Mouse (Mus musculus) heart, embryonic 13.5 days (tissue): ENCODE results near the gene Dnajc4. TPM values are rescaled to one million over a fixed set of nuclear protein-coding genes. Genes with fewer than 3 reads are reported as not detected.

ENCODE experiments used
- ATAC-seq: fragments of 200-750 bp; cut with Nextera tagmentation; 2 replicates; pipeline ENCODE4 v1.8.0; 2017; ENCODE audit warnings: moderate TSS enrichment; ENCODE audit not compliant: insufficient number of reproducible peaks, low FRiP score, low TSS enrichment; ENCODE audit errors: extremely low read depth
- H3K27ac ChIP-seq: fragments of 300-500 bp; sonication (generic); replicated peaks from 2 replicates; pipeline ENCODE4 v1.5.1; 2015; ENCODE audit warnings: moderate library complexity, mild to moderate bottlenecking, inconsistent platforms
- H3K27me3 ChIP-seq: fragments of 300-500 bp; sonication (generic); replicated peaks from 2 replicates; pipeline ENCODE4 v1.6.1; 2015; ENCODE audit warnings: mild to moderate bottlenecking, inconsistent platforms
- H3K36me3 ChIP-seq: fragments of 300-500 bp; sonication (generic); 2 replicates; pipeline ENCODE4 v1.6.1; 2015; ENCODE audit warnings: mild to moderate bottlenecking, inconsistent platforms
- H3K4me1 ChIP-seq: fragments of 300-500 bp; sonication (generic); 2 replicates; pipeline ENCODE4 v1.6.1; 2015; ENCODE audit warnings: inconsistent platforms
- H3K4me2 ChIP-seq: fragments of 300-500 bp; sonication (generic); 2 replicates; pipeline ENCODE4 v1.6.1; 2015; ENCODE audit warnings: inconsistent platforms, mild to moderate bottlenecking, moderate library complexity
- H3K4me3 ChIP-seq: fragments of 300-500 bp; sonication (generic); 2 replicates; pipeline ENCODE4 v1.5.1; 2015; ENCODE audit warnings: moderate library complexity, mild to moderate bottlenecking, inconsistent platforms
- H3K9ac ChIP-seq: fragments of 300-500 bp; sonication (generic); 2 replicates; pipeline ENCODE4 v1.6.1; 2015; ENCODE audit warnings: inconsistent platforms, mild to moderate bottlenecking, moderate library complexity
- H3K9me3 ChIP-seq: fragments of 300-500 bp; sonication (generic); 2 replicates; pipeline ENCODE4 v1.6.1; 2016; ENCODE audit warnings: inconsistent platforms
- WGBS: fragments of 180-500 bp; shearing (Covaris S2); methylation state at CpG from one replicate; pipeline ENCODE4 v1.1.7; 2015; ENCODE audit warnings: mixed read lengths; 5-methylcytosine and 5-hydroxymethylcytosine counted together
- polyA plus RNA-seq: library from polyadenylated mRNA; unstranded; fragments of >200 nt; fragmentation: Nextera tagmentation; extraction: Ambion mirVana; gene quantifications from 2 replicates; pipeline ENCODE4 v1.2.1, GENCODE M21; 2015

Dnajc4 gene
- polyA plus RNA-seq, 1 experiment from 2014 or later: 33.2 TPM

GRCm38 (mm10) chr19:6980381-6981093, 11.8 kb downstream of the Dnajc4 start, which contains the start of gene Fkbp2:
Fkbp2 (minus strand) TSS chr19:6980501.
- H3K9me3 ChIP-seq: no peaks in the 10 kb centered on the region
- peak within 1 kb of the TSS; percentile 97 for H3K27ac ChIP-seq
- peak within 1 kb of the TSS; percentile 87 for H3K4me2 ChIP-seq
- H3K36me3 ChIP-seq: peaks cover 67% of the 10 kb centered on the region
- H3K27me3 ChIP-seq: no peaks in the 10 kb centered on the region
- peak within 1 kb of the TSS; percentile 94 for H3K9ac ChIP-seq
- 1% methylated on average over 38 of the region's 38 CpGs for WGBS
- peaks cover 52% of the 10 kb centered on the region for H3K4me1 ChIP-seq
- ATAC-seq: peak; percentile 84
- peak within 1 kb of the TSS; percentile 82 for H3K4me3 ChIP-seq

GRCm38 (mm10) chr19:6979486-6980380, 12.6 kb downstream of the Dnajc4 start:
- Histone ChIP-seq H3K27me3 (no peaks in the 10 kb centered on the region), H3K4me1 (peaks cover 46% of the 10 kb centered on the region), H3K27ac (peak overlapping the region; percentile 97), H3K36me3 (peaks cover 58% of the 10 kb centered on the region), H3K9me3 (no peaks in the 10 kb centered on the region), H3K4me2 (peak overlapping the region; percentile 87), H3K9ac (peak overlapping the region; percentile 94), H3K4me3 (peak overlapping the region; percentile 82)
- ATAC-seq: peak; percentile 88
- under 1% methylated on average over 58 of the region's 59 CpGs for WGBS

- no peaks in the 10 kb centered on the region for H3K27me3 ChIP-seq
- H3K4me2 ChIP-seq: peak overlapping the region; percentile 87
- WGBS: 6% methylated on average over 11 of the region's 11 CpGs
- peaks cover 53% of the 10 kb centered on the region for H3K36me3 ChIP-seq
- H3K9me3 ChIP-seq: no peaks in the 10 kb centered on the region
- ATAC-seq: no peak
- H3K4me1 ChIP-seq: peaks cover 45% of the 10 kb centered on the region
- peak overlapping the region; percentile 82 for H3K4me3 ChIP-seq
- H3K27ac ChIP-seq: peak overlapping the region; percentile 97
- peak overlapping the region; percentile 87 for H3K9ac ChIP-seq
Observed at GRCm38 (mm10) chr19:6979001-6979479, 13.3 kb downstream of the Dnajc4 start.

GRCm38 (mm10) chr19:6978639-6978974, 13.8 kb downstream of the Dnajc4 start:
- no peak for ATAC-seq
- Histone ChIP-seq H3K27ac (peak overlapping the region; percentile 97), H3K4me2 (peak overlapping the region; percentile 87), H3K9ac (peak overlapping the region; percentile 87), H3K4me1 (peaks cover 49% of the 10 kb centered on the region), H3K36me3 (peaks cover 49% of the 10 kb centered on the region), H3K4me3 (peak overlapping the region; percentile 82), H3K27me3 (no peaks in the 10 kb centered on the region), H3K9me3 (no peaks in the 10 kb centered on the region)
- WGBS: 27% methylated on average over 3 of the region's 3 CpGs

- H3K4me2 ChIP-seq: peak overlapping the region; percentile 87
- peak overlapping the region; percentile 97; the same call in 1 of the 2 replicates for H3K27ac ChIP-seq
- H3K4me3 ChIP-seq: peak overlapping the region; percentile 82
- WGBS: 70% methylated on average over 13 of the region's 13 CpGs
- peaks cover 43% of the 10 kb centered on the region for H3K36me3 ChIP-seq
- peak overlapping the region; percentile 87 for H3K9ac ChIP-seq
- no peaks in the 10 kb centered on the region for H3K9me3 ChIP-seq
- no peak for ATAC-seq
- H3K4me1 ChIP-seq: peaks cover 51% of the 10 kb centered on the region
- H3K27me3 ChIP-seq: no peaks in the 10 kb centered on the region
Observed at GRCm38 (mm10) chr19:6977759-6978638, 14.4 kb downstream of the Dnajc4 start.

GRCm38 (mm10) chr19:6975537-6976521, 16.5 kb downstream of the Dnajc4 start, which contains the start of gene Plcb3:
Plcb3 (minus strand) TSS chr19:6976470.
- no peaks in the 10 kb centered on the region for H3K9me3 ChIP-seq
- no peaks in the 10 kb centered on the region for H3K27me3 ChIP-seq
- H3K9ac ChIP-seq: peak within 1 kb of the TSS; percentile 93
- peaks cover 24% of the 10 kb centered on the region for H3K36me3 ChIP-seq
- no peak for ATAC-seq
- H3K27ac ChIP-seq: peak within 1 kb of the TSS; percentile 81
- peaks cover 53% of the 10 kb centered on the region for H3K4me1 ChIP-seq
- peak within 1 kb of the TSS; percentile 86 for H3K4me3 ChIP-seq
- under 1% methylated on average over 16 of the region's 16 CpGs for WGBS
- peak within 1 kb of the TSS; percentile 81 for H3K4me2 ChIP-seq

- Histone ChIP-seq H3K9ac (peak within 1 kb of the TSS; percentile 93), H3K27me3 (no peaks in the 10 kb centered on the region), H3K4me1 (peaks cover 64% of the 10 kb centered on the region), H3K36me3 (peaks cover 24% of the 10 kb centered on the region), H3K4me2 (peak within 1 kb of the TSS; percentile 81), H3K9me3 (no peaks in the 10 kb centered on the region), H3K4me3 (peak within 1 kb of the TSS; percentile 86), H3K27ac (peak within 1 kb of the TSS; percentile 81)
- ATAC-seq: peak; percentile 28; the same call in 1 of the 2 replicates
- WGBS: under 1% methylated on average over 62 of the region's 84 CpGs
Observed at GRCm38 (mm10) chr19:6974211-6975205, 17.9 kb downstream of the Dnajc4 start, which contains the start of gene Ppp1r14b. Ppp1r14b (plus strand) TSS chr19:6974968.

GRCm38 (mm10) chr19:6973581-6974190, 18.7 kb downstream of the Dnajc4 start:
- Histone ChIP-seq H3K4me2 (peak overlapping the region; percentile 81), H3K9me3 (no peaks in the 10 kb centered on the region), H3K4me1 (peaks cover 62% of the 10 kb centered on the region), H3K4me3 (peak overlapping the region; percentile 86), H3K36me3 (peaks cover 23% of the 10 kb centered on the region), H3K9ac (peak overlapping the region; percentile 93), H3K27me3 (no peaks in the 10 kb centered on the region), H3K27ac (no peak overlapping the region)
- 38% methylated on average over 12 of the region's 12 CpGs for WGBS
- ATAC-seq: no peak
